Mouse (Mus musculus) midbrain, embryonic 16.5 days (tissue): ENCODE results near the gene Dntt. TPM values are rescaled to one million over a fixed set of nuclear protein-coding genes. Genes with fewer than 3 reads are reported as not detected.
A peak's percentile ranks its signal among the peaks of the same experiment; 100 is the strongest.

ENCODE experiments used
- ATAC-seq: fragments of 200-750 bp; cut with Nextera tagmentation; 2 replicates; pipeline ENCODE4 v1.8.0; 2017; ENCODE audit warnings: moderate TSS enrichment
- H3K27ac ChIP-seq: fragments of 300-500 bp; sonication (generic); 2 replicates; pipeline ENCODE4 v1.5.1; 2014; ENCODE audit warnings: mild to moderate bottlenecking, low read length, mixed read lengths
- H3K27me3 ChIP-seq: fragments of 300-500 bp; sonication (generic); 2 replicates; pipeline ENCODE4 v1.6.1; 2014; ENCODE audit warnings: low read depth, low read length, mixed read lengths; ENCODE audit not compliant: control insufficient read depth, insufficient read depth
- H3K36me3 ChIP-seq: fragments of 300-500 bp; sonication (generic); 2 replicates; pipeline ENCODE4 v1.6.1; 2014; ENCODE audit warnings: mild to moderate bottlenecking, low read length, moderate library complexity, mixed read lengths; ENCODE audit not compliant: control insufficient read depth, insufficient read depth
- H3K4me1 ChIP-seq: fragments of 300-500 bp; sonication (generic); 2 replicates; pipeline ENCODE4 v1.6.1; 2014; ENCODE audit warnings: mild to moderate bottlenecking, low read length, mixed read lengths; ENCODE audit not compliant: control insufficient read depth, insufficient read depth
- H3K4me2 ChIP-seq: fragments of 300-500 bp; sonication (generic); 2 replicates; pipeline ENCODE4 v1.6.1; 2014; ENCODE audit warnings: mild to moderate bottlenecking, low read length, mixed read lengths
- H3K4me3 ChIP-seq: fragments of 300-500 bp; sonication (generic); 2 replicates; pipeline ENCODE4 v1.5.1; 2014; ENCODE audit warnings: low read depth, mild to moderate bottlenecking, low read length, moderate library complexity, mixed read lengths
- H3K9ac ChIP-seq: fragments of 300-500 bp; sonication (generic); 2 replicates; pipeline ENCODE4 v1.6.1; 2014; ENCODE audit warnings: low read depth, low read length, mixed read lengths
- H3K9me3 ChIP-seq: fragments of 300-500 bp; sonication (generic); replicated peaks from 2 replicates; pipeline ENCODE4 v1.6.1; 2014; ENCODE audit warnings: mild to moderate bottlenecking, low read length, mixed read lengths; ENCODE audit not compliant: control insufficient read depth, poor library complexity, severe bottlenecking
- WGBS: fragments of 180-500 bp; shearing (Covaris S2); extraction: QIAGEN DNeasy Blood & Tissue Kit; methylation state at CpG from one replicate; pipeline ENCODE4 v1.1.7; 2014; 5-methylcytosine and 5-hydroxymethylcytosine counted together
- polyA plus RNA-seq: library from polyadenylated mRNA; unstranded; fragments of >200 nt; fragmentation: Nextera tagmentation; extraction: Ambion mirVana; gene quantifications from 2 replicates; pipeline ENCODE4 v1.2.1, GENCODE M21; 2015

The Dntt gene
- polyA plus RNA-seq, 1 experiment from 2014 or later = 0.21 TPM

DNA sequence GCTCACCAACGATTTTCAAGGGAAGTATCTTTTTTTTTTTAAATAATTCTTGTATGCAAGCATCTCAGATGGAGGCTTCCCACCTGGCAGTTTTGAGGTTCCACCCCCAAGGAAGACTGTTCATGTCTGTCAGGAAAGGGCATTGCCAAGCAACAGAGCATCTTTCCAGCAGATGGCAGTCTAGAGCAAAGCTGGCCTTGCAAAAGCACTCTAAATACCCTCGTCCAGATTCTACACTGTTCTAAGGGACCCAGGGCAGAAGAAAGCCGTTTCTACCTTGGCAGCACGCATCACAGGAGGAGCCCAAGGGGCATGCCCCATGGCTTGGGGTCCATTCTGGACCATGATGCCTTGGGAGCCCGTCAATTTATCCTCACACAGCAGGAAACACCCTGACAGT lies 60.8 kb downstream of the Dntt start:
- H3K36me3 ChIP-seq = no peaks in the 10 kb centered on the region
- H3K4me1 ChIP-seq = no peaks in the 10 kb centered on the region
- ATAC-seq = 0 out of 2 replicates have a peak, but pooled peaks have one; percentile 22
- no peak overlapping the region; the same call in 1 of the 2 replicates for H3K9ac ChIP-seq
- 10% methylated on average over 5 of the region's 5 CpGs for WGBS
- H3K4me3 ChIP-seq = no peak overlapping the region
- H3K4me2 ChIP-seq = no peak overlapping the region
- H3K27ac ChIP-seq = no peak overlapping the region
- peaks cover 8% of the 10 kb centered on the region for H3K27me3 ChIP-seq
- no peaks in the 10 kb centered on the region for H3K9me3 ChIP-seq

DNA sequence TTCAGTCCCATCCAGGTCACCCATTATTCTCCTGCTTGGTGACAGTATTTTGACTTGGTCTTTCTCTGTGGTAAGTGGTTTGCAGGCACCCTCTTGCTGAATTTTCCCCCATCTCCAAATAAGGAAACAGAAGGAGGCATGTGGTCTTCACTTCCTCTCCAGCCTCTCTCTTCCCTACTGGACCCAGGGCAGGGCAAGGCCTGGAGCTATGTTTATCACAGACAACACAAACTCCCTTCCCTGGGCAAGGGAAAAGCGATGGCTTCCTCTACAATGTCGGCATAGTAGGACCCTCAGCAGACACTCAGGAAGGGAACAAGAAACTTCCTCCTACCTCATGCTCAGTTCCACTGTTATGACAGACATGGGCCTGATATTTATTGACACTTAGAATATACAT lies 62.8 kb downstream of the Dntt start:
- Histone ChIP-seq H3K27ac (no peak overlapping the region), H3K4me2 (no peak overlapping the region), H3K4me3 (no peak overlapping the region), H3K36me3 (no peaks in the 10 kb centered on the region), H3K9me3 (no peaks in the 10 kb centered on the region), H3K4me1 (no peaks in the 10 kb centered on the region), H3K27me3 (peaks cover 8% of the 10 kb centered on the region), H3K9ac (no peak overlapping the region)
- ATAC-seq = no peak
- WGBS = 98% methylated on average over 2 of the region's 2 CpGs

DNA sequence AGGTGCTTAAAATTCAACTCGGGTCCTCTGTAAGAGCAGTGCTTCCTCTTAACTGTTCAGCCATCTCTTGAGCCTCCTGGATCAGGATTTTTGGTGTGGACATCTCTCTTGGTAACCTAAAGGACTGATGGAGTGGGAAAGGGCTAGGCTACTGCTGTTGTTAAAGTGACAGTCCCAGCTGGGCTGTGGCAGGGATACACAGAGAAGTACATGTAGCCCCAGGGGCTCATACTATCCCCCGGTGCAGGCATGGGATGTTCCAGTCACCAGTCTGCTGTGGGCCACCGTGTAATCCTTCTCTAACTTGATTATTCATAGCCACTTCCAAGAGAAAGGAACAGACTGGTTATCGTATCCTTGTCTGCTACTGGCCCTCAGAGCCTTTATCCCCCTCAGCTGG lies 68.0 kb downstream of the Dntt start:
- no peak overlapping the region for H3K4me3 ChIP-seq
- 30% methylated on average over 4 of the region's 4 CpGs for WGBS

DNA sequence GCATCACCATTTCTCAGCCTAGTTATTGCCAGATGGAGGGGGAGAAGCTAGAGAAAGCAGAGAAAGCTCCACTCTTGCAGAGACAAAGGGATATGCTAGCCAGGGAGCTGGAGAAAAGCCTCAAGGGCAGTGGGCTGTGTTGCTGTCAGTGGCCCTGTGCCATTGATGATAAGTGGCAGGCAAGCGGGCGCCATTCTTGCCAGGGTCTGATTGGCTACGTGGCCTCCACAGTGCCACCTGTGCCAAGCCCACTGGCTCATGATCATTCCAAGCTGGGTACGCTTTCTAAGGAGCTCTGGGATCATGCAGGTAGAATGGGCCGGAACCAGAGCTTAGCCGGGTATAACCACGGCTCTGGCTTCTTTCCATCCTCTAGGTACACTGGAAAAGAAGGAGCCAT lies 71.8 kb downstream of the Dntt start:
- WGBS = 81% methylated on average over 7 of the region's 7 CpGs
- Histone ChIP-seq H3K4me3 (no peak overlapping the region), H3K27ac (no peak overlapping the region), H3K4me1 (no peaks in the 10 kb centered on the region), H3K9me3 (no peaks in the 10 kb centered on the region), H3K36me3 (no peaks in the 10 kb centered on the region), H3K4me2 (no peak overlapping the region), H3K27me3 (no peaks in the 10 kb centered on the region; the same call in 1 of the 2 replicates), H3K9ac (no peak overlapping the region)
- ATAC-seq = peak; percentile 29; the same call in 1 of the 2 replicates

More for the DNA sequence above, 68.0 kb downstream of the Dntt start:
- ATAC-seq = no peak
- H3K27me3 ChIP-seq = no peaks in the 10 kb centered on the region; the same call in 1 of the 2 replicates
- H3K9me3 ChIP-seq = no peaks in the 10 kb centered on the region
- H3K36me3 ChIP-seq = no peaks in the 10 kb centered on the region
- H3K27ac ChIP-seq = no peak overlapping the region
- H3K4me2 ChIP-seq = no peak overlapping the region
- no peak overlapping the region for H3K9ac ChIP-seq
- no peaks in the 10 kb centered on the region for H3K4me1 ChIP-seq

DNA sequence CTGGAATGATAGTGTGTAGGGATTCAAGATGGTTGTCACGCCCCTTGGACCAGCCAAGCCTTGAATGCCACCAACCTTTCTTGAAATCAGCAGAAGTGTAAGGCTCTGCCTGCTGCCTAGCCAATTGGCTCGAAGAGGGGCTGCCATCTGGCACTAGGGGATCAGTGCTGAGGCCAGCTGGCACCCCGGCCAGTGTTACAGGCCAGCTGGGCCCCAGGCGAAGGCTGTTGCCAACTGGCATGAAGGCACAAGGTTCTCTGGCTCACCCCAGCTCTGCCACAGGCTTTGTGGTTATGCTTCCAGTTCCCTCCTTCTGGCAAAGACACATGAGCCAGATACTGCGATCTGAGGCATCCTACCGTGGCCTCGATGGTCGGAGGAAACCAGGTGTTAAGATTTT lies 72.3 kb downstream of the Dntt start:
- Histone ChIP-seq H3K36me3 (no peaks in the 10 kb centered on the region), H3K9ac (no peak overlapping the region), H3K4me2 (no peak overlapping the region), H3K4me3 (no peak overlapping the region), H3K9me3 (no peaks in the 10 kb centered on the region), H3K27ac (no peak overlapping the region), H3K27me3 (peaks cover 4% of the 10 kb centered on the region), H3K4me1 (no peaks in the 10 kb centered on the region)
- peak; percentile 87 for ATAC-seq
- 68% methylated on average over 8 of the region's 8 CpGs for WGBS

DNA sequence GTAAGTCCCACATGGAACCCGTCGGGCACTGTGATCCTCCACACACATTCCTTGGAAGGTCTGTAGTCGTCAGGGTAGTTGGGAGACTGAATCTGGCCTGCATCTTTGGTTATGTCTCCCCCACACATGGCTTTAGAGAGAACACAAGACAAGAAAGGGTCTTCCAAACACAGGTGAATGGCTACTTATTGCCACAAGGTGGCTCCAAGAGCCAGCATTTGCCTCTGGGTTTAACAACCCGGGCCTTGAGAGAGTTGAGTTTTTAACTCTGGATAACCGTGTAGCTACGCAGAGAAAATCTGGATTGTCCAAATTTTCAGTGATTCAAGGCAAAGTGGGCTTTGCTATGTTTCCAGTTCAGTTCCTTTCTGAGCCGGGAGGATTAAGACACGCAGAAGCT lies 75.8 kb downstream of the Dntt start:
- no peak overlapping the region for H3K9ac ChIP-seq
- H3K4me2 ChIP-seq = no peak overlapping the region
- H3K27ac ChIP-seq = no peak overlapping the region
- 32% methylated on average over 8 of the region's 8 CpGs for WGBS
- ATAC-seq = peak; percentile 52
- peaks cover 2% of the 10 kb centered on the region; the same call in 1 of the 2 replicates for H3K4me1 ChIP-seq
- H3K36me3 ChIP-seq = no peaks in the 10 kb centered on the region
- no peak overlapping the region for H3K4me3 ChIP-seq
- H3K9me3 ChIP-seq = no peaks in the 10 kb centered on the region
- peaks cover 9% of the 10 kb centered on the region for H3K27me3 ChIP-seq

DNA sequence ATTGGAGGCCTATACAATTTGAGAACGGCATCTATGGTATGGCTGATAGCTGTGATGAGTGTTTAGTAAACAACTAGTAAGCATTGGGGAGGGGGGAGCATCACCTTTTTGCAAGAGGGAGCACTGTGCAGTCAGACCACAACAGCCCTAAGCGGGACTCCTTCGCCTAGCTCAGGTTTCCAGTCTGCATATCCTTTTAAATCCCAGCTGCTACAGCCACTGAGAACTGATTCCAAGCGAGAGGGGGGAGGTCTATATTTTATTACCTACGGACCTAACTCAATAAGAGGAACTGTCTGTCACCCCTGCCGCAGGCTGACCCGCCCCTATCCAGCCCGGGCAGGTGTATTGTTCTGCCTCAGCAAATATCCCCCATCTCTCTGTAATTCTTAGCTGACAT lies 78.5 kb downstream of the Dntt start:
- Histone ChIP-seq H3K27me3 (peaks cover 17% of the 10 kb centered on the region), H3K4me1 (peaks cover 4% of the 10 kb centered on the region; the same call in 1 of the 2 replicates), H3K36me3 (no peaks in the 10 kb centered on the region), H3K27ac (no peak overlapping the region), H3K9me3 (no peaks in the 10 kb centered on the region), H3K9ac (no peak overlapping the region), H3K4me2 (no peak overlapping the region), H3K4me3 (no peak overlapping the region)
- no peak for ATAC-seq
- whole genome bisulfite sequencing = 72% methylated on average over 8 of the region's 8 CpGs

DNA sequence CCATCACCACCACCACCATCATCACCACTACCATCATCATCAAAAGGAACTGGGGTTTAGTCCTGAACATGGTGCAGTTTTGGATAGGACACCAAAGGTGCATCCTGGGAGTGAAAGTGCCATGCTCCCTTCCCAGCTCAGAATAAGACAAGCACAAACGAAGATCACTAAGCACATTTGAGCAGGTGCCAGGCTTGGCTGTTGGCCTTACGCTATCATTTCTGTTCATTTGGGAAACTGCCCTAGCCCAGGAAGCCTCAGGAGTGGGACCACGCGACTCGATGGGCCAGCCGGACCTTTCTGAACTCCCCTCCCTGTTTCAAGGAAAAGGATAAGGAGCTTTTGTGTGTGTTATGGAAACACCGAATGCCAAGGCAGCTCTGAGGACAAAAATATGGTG lies 79.6 kb downstream of the Dntt start:
- no peaks in the 10 kb centered on the region for H3K36me3 ChIP-seq
- H3K27ac ChIP-seq = no peak overlapping the region
- no peak overlapping the region for H3K4me3 ChIP-seq
- no peak overlapping the region for H3K4me2 ChIP-seq
- no peak for ATAC-seq
- peaks cover 17% of the 10 kb centered on the region for H3K27me3 ChIP-seq
- no peaks in the 10 kb centered on the region for H3K9me3 ChIP-seq
- H3K4me1 ChIP-seq = peaks cover 4% of the 10 kb centered on the region; the same call in 1 of the 2 replicates
- WGBS = 58% methylated on average over 7 of the region's 7 CpGs
- no peak overlapping the region for H3K9ac ChIP-seq
